Comparison of ENCODE assay signal across 10 mouse cellular contexts in the genomic region with DNA sequence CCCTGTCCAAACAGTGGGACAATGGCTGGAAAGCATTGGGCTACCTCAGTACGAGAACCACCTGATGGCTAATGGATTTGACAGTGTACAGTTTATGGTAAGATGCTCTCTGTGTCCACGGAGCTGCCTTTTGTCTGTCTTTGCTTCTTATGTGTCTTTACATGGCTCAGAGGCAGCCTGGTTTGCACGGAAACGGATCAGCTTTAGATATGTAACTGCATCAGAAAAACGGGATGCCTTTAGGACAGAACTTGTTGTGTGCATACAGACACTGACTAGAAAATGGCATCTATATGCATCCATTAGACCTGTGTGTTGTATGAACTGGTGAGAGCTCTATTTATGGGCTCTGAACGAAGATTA.
DNase-seq lines count a peak whose midpoint lies in the region; ATAC-seq and TF ChIP-seq lines count a peak whose summit lies in the region.
"Had no signal": no experiment of that assay in that cellular context is flagged by ENCODE, and none has a peak within 500 bp of the region (broad histone marks: within the 10 kb centered on the region; RNA-seq: fewer than 3 reads in every experiment).

No protein-coding gene starts in this region.

- H3K4me1 ChIP-seq in heart, embryonic 10.5 days, result peaks cover 7% of the 10 kb centered on the region; the same call in 1 of the 2 replicates
- no peaks in the 10 kb centered on the region for H3K4me1 ChIP-seq in liver, embryonic 11.5 days (replicated peaks; ENCODE audit: control insufficient read depth, insufficient read depth, low read length)
- H3K4me1 ChIP-seq in liver, postnatal 0 days (ENCODE audit: insufficient read depth), result no peaks in the 10 kb centered on the region
- H3K4me1 ChIP-seq in hindbrain, embryonic 13.5 days (replicated peaks), result peaks cover 13% of the 10 kb centered on the region
- peaks cover 21% of the 10 kb centered on the region for H3K4me1 ChIP-seq in neural tube, embryonic 13.5 days (replicated peaks)

- 69% methylated on average over 6 of the region's 6 CpGs for WGBS in heart, embryonic 10.5 days
- 67% methylated on average over 6 of the region's 6 CpGs for WGBS in liver, embryonic 11.5 days
- 64% methylated on average over 6 of the region's 6 CpGs for WGBS in liver, postnatal 0 days (ENCODE audit: insufficient replicate concordance)
- 45% methylated on average over 6 of the region's 6 CpGs for WGBS in hindbrain, embryonic 13.5 days
- WGBS in neural tube, embryonic 13.5 days, result 65% methylated on average over 6 of the region's 6 CpGs

- no peak for TF ChIP-seq EP300 in liver, postnatal 0 days (IDR thresholded peaks at IDR 0.05; ENCODE audit: low read depth)

- H3K4me2 ChIP-seq in liver, embryonic 11.5 days, result peak overlapping the region; percentile 35
- no peak overlapping the region for H3K4me2 ChIP-seq in liver, postnatal 0 days (ENCODE audit: low read depth, low read length)
- peak overlapping the region; percentile 69 for H3K4me2 ChIP-seq in hindbrain, embryonic 13.5 days
- peak overlapping the region; percentile 66 for H3K4me2 ChIP-seq in neural tube, embryonic 13.5 days

- TF ChIP-seq CTCF in liver, postnatal 0 days (IDR thresholded peaks at IDR 0.05; ENCODE audit: low read depth), result no peak

- H3K4me3 ChIP-seq in heart, embryonic 10.5 days, result peak overlapping the region; percentile 45
- no peak overlapping the region for H3K4me3 ChIP-seq in liver, embryonic 11.5 days (ENCODE audit: low read depth, low read length)
- H3K4me3 ChIP-seq in liver, postnatal 0 days (ENCODE audit: low read depth, low read length), result no peak overlapping the region
- H3K4me3 ChIP-seq in hindbrain, embryonic 13.5 days, result peak overlapping the region; percentile 47
- peak overlapping the region; percentile 40 for H3K4me3 ChIP-seq in neural tube, embryonic 13.5 days

- H3K27me3 ChIP-seq in heart, embryonic 10.5 days (ENCODE audit: insufficient read depth, poor library complexity, severe bottlenecking), result no peaks in the 10 kb centered on the region
- no peaks in the 10 kb centered on the region for H3K27me3 ChIP-seq in liver, embryonic 11.5 days (replicated peaks; ENCODE audit: control insufficient read depth, insufficient read depth, low read length)
- H3K27me3 ChIP-seq in liver, postnatal 0 days (ENCODE audit: insufficient read depth, low read length), result no peaks in the 10 kb centered on the region
- H3K27me3 ChIP-seq in hindbrain, embryonic 13.5 days, result no peaks in the 10 kb centered on the region
- no peaks in the 10 kb centered on the region for H3K27me3 ChIP-seq in neural tube, embryonic 13.5 days

- no peak for DNase-seq in heart, embryonic 10.5 days (ENCODE audit: low spot score)
- DNase-seq in heart, postnatal 36 days, result no peak
- no peak for DNase-seq in liver, embryonic 11.5 days (ENCODE audit: low spot score)
- no peak for DNase-seq in liver, postnatal 0 days
- DNase-seq in cerebellum, adult 9-10 months, result no peak
- DNase-seq in gastrocnemius, postnatal 25 days, result no peak
- DNase-seq: kidney, adult 18-20 months; thymus, adult 2 months had no signal

- no peaks in the 10 kb centered on the region for H3K9me3 ChIP-seq in heart, embryonic 10.5 days
- no peaks in the 10 kb centered on the region for H3K9me3 ChIP-seq in liver, embryonic 11.5 days (ENCODE audit: control insufficient read depth, low read length)
- no peaks in the 10 kb centered on the region for H3K9me3 ChIP-seq in liver, postnatal 0 days (ENCODE audit: low read length)
- no peaks in the 10 kb centered on the region for H3K9me3 ChIP-seq in hindbrain, embryonic 13.5 days
- no peaks in the 10 kb centered on the region for H3K9me3 ChIP-seq in neural tube, embryonic 13.5 days

- intact Hi-C loops in heart, postnatal 36 days (cut with DNase I), result no loop called here

- no peak overlapping the region for H3K9ac ChIP-seq in liver, embryonic 11.5 days (ENCODE audit: low read depth, low read length)
- no peak overlapping the region for H3K9ac ChIP-seq in liver, postnatal 0 days (replicated peaks)
- peak overlapping the region; percentile 70 for H3K9ac ChIP-seq in hindbrain, embryonic 13.5 days
- H3K9ac ChIP-seq in neural tube, embryonic 13.5 days, result peak overlapping the region; percentile 68

- H3K27ac ChIP-seq in heart, embryonic 10.5 days, result no peak overlapping the region
- H3K27ac ChIP-seq in liver, embryonic 11.5 days (ENCODE audit: low read depth, low read length), result no peak overlapping the region
- H3K27ac ChIP-seq in liver, postnatal 0 days (ENCODE audit: low read depth), result no peak overlapping the region
- peak overlapping the region; percentile 89 for H3K27ac ChIP-seq in hindbrain, embryonic 13.5 days
- H3K27ac ChIP-seq in neural tube, embryonic 13.5 days (replicated peaks), result peak overlapping the region; percentile 84

- H3K36me3 ChIP-seq in heart, embryonic 10.5 days, result no peaks in the 10 kb centered on the region
- H3K36me3 ChIP-seq in liver, embryonic 11.5 days (ENCODE audit: control insufficient read depth, insufficient read depth, low read length), result no peaks in the 10 kb centered on the region
- no peaks in the 10 kb centered on the region for H3K36me3 ChIP-seq in liver, postnatal 0 days (replicated peaks; ENCODE audit: insufficient read depth, low read length)
- no peaks in the 10 kb centered on the region for H3K36me3 ChIP-seq in hindbrain, embryonic 13.5 days
- no peaks in the 10 kb centered on the region for H3K36me3 ChIP-seq in neural tube, embryonic 13.5 days

- ATAC-seq in liver, embryonic 11.5 days (replicated peaks; ENCODE audit: low FRiP score), result no peak
- ATAC-seq in liver, postnatal 0 days, result no peak
- no peak; the same call in 1 of the 2 replicates for ATAC-seq in hindbrain, embryonic 13.5 days (ENCODE audit: low FRiP score)
- peak; percentile 22 for ATAC-seq in neural tube, embryonic 13.5 days (ENCODE audit: low read depth)

Comparison
In these comparisons a context has a peak if more than half of its experiments do, and no peak if none do; other contexts are left out.
1. H3K27ac ChIP-seq: peak in hindbrain, embryonic 13.5 days (single experiment) and neural tube, embryonic 13.5 days (single experiment); none in heart, embryonic 10.5 days (single experiment), liver, embryonic 11.5 days (single experiment) and liver, postnatal 0 days (single experiment).
2. H3K4me3 ChIP-seq: peak in heart, embryonic 10.5 days (single experiment), hindbrain, embryonic 13.5 days (single experiment) and neural tube, embryonic 13.5 days (single experiment); none in liver, embryonic 11.5 days (single experiment) and liver, postnatal 0 days (single experiment).
3. H3K9ac ChIP-seq: peak in hindbrain, embryonic 13.5 days (single experiment) and neural tube, embryonic 13.5 days (single experiment); none in liver, embryonic 11.5 days (single experiment) and liver, postnatal 0 days (single experiment).